Mouse (Mus musculus) gastrocnemius, adult 8-10 months (tissue): ENCODE results near the gene Napa. TPM values are rescaled to one million over a fixed set of nuclear protein-coding genes. Genes with fewer than 3 reads are reported as not detected.

Experiments
- total RNA-seq, 4 experiments: library from RNA; stranded (reverse); gene quantifications; 2 replicates each; pipeline ENCODE4 v1.2.4; 2022

Napa gene
- total RNA-seq, 4 experiments from 2014 or later: 105 to 140 (median 115) TPM

Other genes starting within 250 kb of the Napa start
- gene Crx, start 218.5 kb upstream of the Napa start, total RNA-seq: not detected
- not detected for gene Crxos, start 215.8 kb upstream of the Napa start, total RNA-seq
- 1,000 to 10,000 TPM; 1,735 to 2,070 (median 1,829) TPM for gene Selenow, start 176.1 kb upstream of the Napa start, total RNA-seq
- 10 to 100 TPM; 76.2 to 96.3 (median 82.3) TPM for gene Nop53, start 152.4 kb upstream of the Napa start, total RNA-seq
- 10 to 100 TPM; 23.7 to 32.7 (median 28.2) TPM for gene Ehd2, start 130.9 kb upstream of the Napa start, total RNA-seq
- gene Bicra, start 50.5 kb upstream of the Napa start, total RNA-seq: 1 to 10 TPM; 3.7 to 6.8 (median 5.6) TPM
- not detected for gene Zfp541, start 36.6 kb upstream of the Napa start, total RNA-seq
- gene Kptn, start 21.4 kb downstream of the Napa start, total RNA-seq: 10 to 100 TPM; 10.7 to 13.4 (median 11.9) TPM
- gene Slc8a2, start 31.4 kb downstream of the Napa start, total RNA-seq: under 1 TPM; 0.07 to 0.19 (median 0.13) TPM
- 1 to 10 TPM in 2 of 4 experiments, under 1 TPM in 2; 0.58 to 1.5 (median 0.86) TPM for gene Meis3, start 76.6 kb downstream of the Napa start, total RNA-seq
- 1 to 10 TPM; 2.5 to 5.2 (median 4.0) TPM for gene Dhx34, start 123.6 kb downstream of the Napa start, total RNA-seq
- under 1 TPM; 0.19 to 0.25 (median 0.23) TPM for gene C5ar2, start 145.7 kb downstream of the Napa start, total RNA-seq
- 1 to 10 TPM in 2 of 4 experiments, under 1 TPM in 2; 0.44 to 1.4 (median 0.92) TPM for gene C5ar1, start 161.1 kb downstream of the Napa start, total RNA-seq
- gene Inafm1, start 175.2 kb downstream of the Napa start, total RNA-seq: 10 to 100 TPM; 13.6 to 19.4 (median 15.8) TPM
- gene Ccdc9, start 188.3 kb downstream of the Napa start, total RNA-seq: 10 to 100 TPM; 28.4 to 37.4 (median 32.2) TPM
- 1 to 10 TPM; 1.4 to 2.1 (median 1.5) TPM for gene Bbc3, start 209.9 kb downstream of the Napa start, total RNA-seq